Mouse (Mus musculus): Measurements from ENCODE around the gene Arhgef15. TPM values are rescaled to one million over a fixed set of nuclear protein-coding genes. Genes with fewer than 3 reads are reported as not detected.
"Not testable (repeated sequence)": the region's sequence is repeated elsewhere in the genome, so short reads cannot be mapped to it uniquely, and the experiment has no call there.

Arhgef15 gene
- polyA plus RNA-seq, 1 experiment from 2014 or later: 6.3 TPM

- no peaks in the 10 kb centered on the region for H3K9me3 ChIP-seq (replicated peaks; ENCODE audit: control insufficient read depth, low read length)
- no peak overlapping the region for H3K4me3 ChIP-seq (ENCODE audit: low read depth, low read length)
- H3K27ac ChIP-seq (ENCODE audit: low read depth, low read length): no peak overlapping the region
- H3K4me2 ChIP-seq (ENCODE audit: low read length): no peak overlapping the region
- no peak overlapping the region for H3K9ac ChIP-seq (ENCODE audit: low read length)
- H3K36me3 ChIP-seq (ENCODE audit: control insufficient read depth, insufficient read depth, low read length): peaks cover 61% of the 10 kb centered on the region
- WGBS: 89% methylated on average over 11 of the region's 11 CpGs
- no peak for ATAC-seq
- no peak for DNase-seq (ENCODE audit: low spot score)
- no peaks in the 10 kb centered on the region for H3K27me3 ChIP-seq (replicated peaks; ENCODE audit: control insufficient read depth, insufficient read depth, low read length)
- H3K4me1 ChIP-seq (ENCODE audit: control insufficient read depth, insufficient read depth, low read length): no peaks in the 10 kb centered on the region
Observed at GRCm38 (mm10) chr11:68987365-68987882, 30.1 kb upstream of the Arhgef15 start.

- Histone ChIP-seq H3K36me3 (ENCODE audit: control insufficient read depth, insufficient read depth, low read length) (peaks cover 16% of the 10 kb centered on the region), H3K4me1 (ENCODE audit: control insufficient read depth, insufficient read depth, low read length) (no peaks in the 10 kb centered on the region), H3K4me3 (ENCODE audit: low read depth, low read length) (no peak overlapping the region), H3K4me2 (ENCODE audit: low read length) (no peak overlapping the region), H3K27ac (ENCODE audit: low read depth, low read length) (no peak overlapping the region), H3K9me3 (replicated peaks; ENCODE audit: control insufficient read depth, low read length) (no peaks in the 10 kb centered on the region), H3K9ac (ENCODE audit: low read length) (no peak overlapping the region), H3K27me3 (replicated peaks; ENCODE audit: control insufficient read depth, insufficient read depth, low read length) (no peaks in the 10 kb centered on the region)
- 28% methylated on average over 4 of the region's 4 CpGs for WGBS
- DNase-seq (ENCODE audit: low spot score) (peak; percentile 85), ATAC-seq (no peak)
Observed at GRCm38 (mm10) chr11:68982639-68983369, 25.5 kb upstream of the Arhgef15 start.

GRCm38 (mm10) chr11:68980919-68981318 lies 23.6 kb upstream of the Arhgef15 start:
- Histone ChIP-seq H3K27ac (ENCODE audit: low read depth, low read length) (no peak overlapping the region), H3K9me3 (replicated peaks; ENCODE audit: control insufficient read depth, low read length) (no peaks in the 10 kb centered on the region), H3K27me3 (replicated peaks; ENCODE audit: control insufficient read depth, insufficient read depth, low read length) (no peaks in the 10 kb centered on the region), H3K4me3 (ENCODE audit: low read depth, low read length) (no peak overlapping the region), H3K4me2 (ENCODE audit: low read length) (no peak overlapping the region), H3K4me1 (ENCODE audit: control insufficient read depth, insufficient read depth, low read length) (no peaks in the 10 kb centered on the region), H3K9ac (ENCODE audit: low read length) (no peak overlapping the region), H3K36me3 (ENCODE audit: control insufficient read depth, insufficient read depth, low read length) (peaks cover 6% of the 10 kb centered on the region)
- DNase-seq (ENCODE audit: low spot score) (no peak), ATAC-seq (no peak)
- WGBS: 74% methylated on average over 3 of the region's 3 CpGs

- H3K27me3 ChIP-seq (replicated peaks; ENCODE audit: control insufficient read depth, insufficient read depth, low read length): no peaks in the 10 kb centered on the region
- WGBS: 70% methylated on average over 5 of the region's 5 CpGs
- H3K9ac ChIP-seq (ENCODE audit: low read length): no peak overlapping the region
- no peak overlapping the region for H3K4me3 ChIP-seq (ENCODE audit: low read depth, low read length)
- H3K36me3 ChIP-seq (ENCODE audit: control insufficient read depth, insufficient read depth, low read length): no peaks in the 10 kb centered on the region
- H3K4me2 ChIP-seq (ENCODE audit: low read length): no peak overlapping the region
- DNase-seq (ENCODE audit: low spot score) (no peak), ATAC-seq (no peak)
- H3K9me3 ChIP-seq (replicated peaks; ENCODE audit: control insufficient read depth, low read length): no peaks in the 10 kb centered on the region
- H3K4me1 ChIP-seq (ENCODE audit: control insufficient read depth, insufficient read depth, low read length): no peaks in the 10 kb centered on the region
- H3K27ac ChIP-seq (ENCODE audit: low read depth, low read length): no peak overlapping the region
Observed at GRCm38 (mm10) chr11:68979320-68979733, 22.0 kb upstream of the Arhgef15 start.

- H3K27me3 ChIP-seq (replicated peaks; ENCODE audit: control insufficient read depth, insufficient read depth, low read length): no peaks in the 10 kb centered on the region
- no peak overlapping the region for H3K4me2 ChIP-seq (ENCODE audit: low read length)
- ATAC-seq (no peak), DNase-seq (ENCODE audit: low spot score) (no peak)
- H3K9ac ChIP-seq (ENCODE audit: low read length): no peak overlapping the region
- no peaks in the 10 kb centered on the region for H3K36me3 ChIP-seq (ENCODE audit: control insufficient read depth, insufficient read depth, low read length)
- H3K27ac ChIP-seq (ENCODE audit: low read depth, low read length): no peak overlapping the region
- H3K4me1 ChIP-seq (ENCODE audit: control insufficient read depth, insufficient read depth, low read length): no peaks in the 10 kb centered on the region
- H3K9me3 ChIP-seq (replicated peaks; ENCODE audit: control insufficient read depth, low read length): no peaks in the 10 kb centered on the region
- WGBS: 86% methylated on average over 1 of the region's 1 CpGs
- no peak overlapping the region for H3K4me3 ChIP-seq (ENCODE audit: low read depth, low read length)
Observed at GRCm38 (mm10) chr11:68975601-68976000, 18.3 kb upstream of the Arhgef15 start.

GRCm38 (mm10) chr11:68975085-68975484 lies 17.8 kb upstream of the Arhgef15 start, which contains the start of gene Rangrf:
Rangrf (minus strand) TSS chr11:68975185.
- no peaks in the 10 kb centered on the region for H3K4me1 ChIP-seq (ENCODE audit: control insufficient read depth, insufficient read depth, low read length)
- H3K9me3 ChIP-seq (replicated peaks; ENCODE audit: control insufficient read depth, low read length): no peaks in the 10 kb centered on the region
- no peaks in the 10 kb centered on the region for H3K27me3 ChIP-seq (replicated peaks; ENCODE audit: control insufficient read depth, insufficient read depth, low read length)
- no peaks in the 10 kb centered on the region for H3K36me3 ChIP-seq (ENCODE audit: control insufficient read depth, insufficient read depth, low read length)
- peak within 1 kb of the TSS; percentile 36; the same call in 1 of the 2 replicates for H3K4me3 ChIP-seq (ENCODE audit: low read depth, low read length)
- no peak for DNase-seq (ENCODE audit: low spot score)
- ATAC-seq: no peak
- no peak within 1 kb of the TSS for H3K9ac ChIP-seq (ENCODE audit: low read length)
- H3K4me2 ChIP-seq (ENCODE audit: low read length): peak within 1 kb of the TSS; percentile 62
- H3K27ac ChIP-seq (ENCODE audit: low read depth, low read length): no peak within 1 kb of the TSS
- 84% methylated on average over 7 of the region's 7 CpGs for WGBS

- ATAC-seq: no peak
Observed at GRCm38 (mm10) chr11:68974059-68974450, 16.8 kb upstream of the Arhgef15 start.

GRCm38 (mm10) chr11:68973250-68974058 lies 16.2 kb upstream of the Arhgef15 start:
- not testable (repeated sequence) for H3K4me1 ChIP-seq (ENCODE audit: control insufficient read depth, insufficient read depth, low read length); H3K9me3 ChIP-seq (replicated peaks; ENCODE audit: control insufficient read depth, low read length); H3K27ac ChIP-seq (ENCODE audit: low read depth, low read length); H3K27me3 ChIP-seq (replicated peaks; ENCODE audit: control insufficient read depth, insufficient read depth, low read length); H3K36me3 ChIP-seq (ENCODE audit: control insufficient read depth, insufficient read depth, low read length)
- H3K4me3 ChIP-seq (ENCODE audit: low read depth, low read length): peak overlapping the region; percentile 36
- peak overlapping the region; percentile 62 for H3K4me2 ChIP-seq (ENCODE audit: low read length)
- H3K9ac ChIP-seq (ENCODE audit: low read length): peak overlapping the region; percentile 45; the same call in 1 of the 2 replicates
- WGBS: under 1% methylated on average over 37 of the region's 38 CpGs
- ATAC-seq (peak; percentile 96), DNase-seq (ENCODE audit: low spot score) (peak; percentile 89)

More at GRCm38 (mm10) chr11:68974059-68974450, 16.8 kb upstream of the Arhgef15 start:
- Histone ChIP-seq H3K27me3 (replicated peaks; ENCODE audit: control insufficient read depth, insufficient read depth, low read length) (no peaks in the 10 kb centered on the region), H3K27ac (ENCODE audit: low read depth, low read length) (no peak overlapping the region), H3K4me2 (ENCODE audit: low read length) (peak overlapping the region; percentile 62), H3K4me1 (ENCODE audit: control insufficient read depth, insufficient read depth, low read length) (no peaks in the 10 kb centered on the region), H3K36me3 (ENCODE audit: control insufficient read depth, insufficient read depth, low read length) (no peaks in the 10 kb centered on the region), H3K9me3 (replicated peaks; ENCODE audit: control insufficient read depth, low read length) (no peaks in the 10 kb centered on the region), H3K9ac (ENCODE audit: low read length) (no peak overlapping the region), H3K4me3 (ENCODE audit: low read depth, low read length) (peak overlapping the region; percentile 36)
- DNase-seq (ENCODE audit: low spot score): no peak
- WGBS: 18% methylated on average over 6 of the region's 6 CpGs

Measured in forebrain, embryonic 14.5 days (tissue).